Mouse (Mus musculus): ENCODE measurements around the gene Tnfrsf11a. TPM values are rescaled to one million over a fixed set of nuclear protein-coding genes. Genes with fewer than 3 reads are reported as not detected.

The Tnfrsf11a gene
- polyA plus RNA-seq, 1 experiment: 0.16 TPM

DNA sequence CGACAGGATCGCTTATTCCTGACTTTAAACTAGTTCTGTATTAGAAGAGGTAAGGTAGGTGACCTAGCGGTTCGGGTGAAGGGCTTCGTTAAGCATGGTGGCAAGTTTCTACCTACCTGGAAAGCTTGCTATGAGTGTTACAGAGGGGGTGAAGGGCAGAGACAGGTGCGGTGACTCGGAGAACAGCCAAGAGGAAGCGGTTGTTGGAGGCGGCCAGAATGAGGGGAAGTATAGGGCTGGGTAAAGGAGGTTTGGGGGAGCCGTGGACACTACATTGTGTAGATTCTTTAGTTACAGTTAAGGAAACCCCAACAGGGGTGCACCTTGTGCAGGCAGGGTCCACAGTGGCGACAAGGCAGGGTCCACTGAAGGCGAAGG lies 450 bp upstream of the Tnfrsf11a start:
- Histone ChIP-seq H3K79me3 (ENCODE audit: low read depth) (no peaks in the 10 kb centered on the region), H3K27me3 (ENCODE audit: control insufficient read depth, insufficient read depth, insufficient read length) (peaks cover 19% of the 10 kb centered on the region), H3ac (ENCODE audit: control insufficient read depth, insufficient read length, low read depth) (peak overlapping the region; percentile 1), H3K79me2 (ENCODE audit: control insufficient read depth, insufficient read depth) (no peaks in the 10 kb centered on the region), H3K36me3 (ENCODE audit: control insufficient read depth, insufficient read depth) (no peaks in the 10 kb centered on the region), H3K4me3 (ENCODE audit: insufficient read depth, poor library complexity, severe bottlenecking) (no peak overlapping the region)
- TF ChIP-seq MYOD1 (IDR thresholded peaks at IDR 0.05; ENCODE audit: control insufficient read depth, insufficient read length, low read depth) (no peak), CEBPB (IDR thresholded peaks at IDR 0.05; ENCODE audit: low read depth) (no peak), MAX (IDR thresholded peaks at IDR 0.05) (no peak), CTCF (IDR thresholded peaks at IDR 0.05; ENCODE audit: control insufficient read depth, insufficient read depth, insufficient read length) (no peak), FOSL1 (IDR thresholded peaks at IDR 0.05; ENCODE audit: insufficient read depth, low read length, poor library complexity, severe bottlenecking) (no peak), MYOG (IDR thresholded peaks at IDR 0.05; ENCODE audit: control insufficient read depth, extremely low read depth, insufficient read length) (no peak), USF1 (IDR thresholded peaks at IDR 0.05; ENCODE audit: low read depth) (no peak)

DNA sequence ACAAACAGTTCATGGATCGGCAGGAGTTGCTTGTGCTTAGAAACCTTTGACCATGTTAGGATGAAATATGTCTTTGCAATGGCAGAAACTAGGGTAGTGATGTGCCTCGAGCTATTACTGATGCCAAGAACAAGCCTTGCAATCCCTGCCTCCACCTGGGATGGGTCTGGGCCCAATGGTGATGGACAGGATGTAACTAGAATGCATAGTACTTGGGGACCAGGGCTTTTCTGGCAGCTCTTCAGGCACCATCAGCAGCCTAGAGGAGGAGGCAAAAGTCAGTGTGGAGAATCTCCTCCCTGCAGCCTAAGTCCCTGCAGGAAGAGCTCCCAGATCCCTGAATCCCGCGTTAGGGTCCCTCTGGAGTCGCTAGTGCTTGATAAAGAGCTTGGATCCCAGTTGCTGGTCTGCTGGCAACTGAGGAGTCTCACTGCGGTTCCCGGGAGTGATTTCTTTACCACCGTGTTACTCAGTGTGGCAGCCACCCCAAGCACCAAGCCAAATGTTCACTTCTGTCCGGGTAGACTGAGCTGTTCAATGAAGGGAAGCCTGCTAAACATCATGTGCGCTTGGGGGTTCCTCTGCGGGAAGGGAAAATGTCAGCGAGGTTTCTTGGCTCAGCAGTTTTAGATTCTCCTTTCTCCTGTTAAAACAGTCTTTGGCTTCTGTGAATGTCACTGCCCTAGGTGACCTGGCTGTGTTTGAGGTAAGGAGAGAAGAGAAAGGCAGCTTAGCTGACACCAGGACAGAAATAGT lies 1.1 kb downstream of the Tnfrsf11a start:
- Histone ChIP-seq H3K27me3 (ENCODE audit: control insufficient read depth, insufficient read depth, insufficient read length) (peaks cover 19% of the 10 kb centered on the region), H3K79me2 (ENCODE audit: control insufficient read depth, insufficient read depth) (no peaks in the 10 kb centered on the region), H3ac (ENCODE audit: control insufficient read depth, insufficient read length, low read depth) (no peak overlapping the region), H3K4me3 (ENCODE audit: insufficient read depth, poor library complexity, severe bottlenecking) (no peak overlapping the region), H3K79me3 (ENCODE audit: low read depth) (no peaks in the 10 kb centered on the region), H3K36me3 (ENCODE audit: control insufficient read depth, insufficient read depth) (no peaks in the 10 kb centered on the region)
- TF ChIP-seq FOSL1 (IDR thresholded peaks at IDR 0.05; ENCODE audit: insufficient read depth, low read length, poor library complexity, severe bottlenecking): no peak
- TF ChIP-seq CEBPB (IDR thresholded peaks at IDR 0.05; ENCODE audit: low read depth): no peak
- no peak for TF ChIP-seq MYOG (IDR thresholded peaks at IDR 0.05; ENCODE audit: control insufficient read depth, extremely low read depth, insufficient read length)
- TF ChIP-seq CTCF (IDR thresholded peaks at IDR 0.05; ENCODE audit: control insufficient read depth, insufficient read depth, insufficient read length): no peak
- TF ChIP-seq MYOD1 (IDR thresholded peaks at IDR 0.05; ENCODE audit: control insufficient read depth, insufficient read length, low read depth): no peak
- no peak for TF ChIP-seq USF1 (IDR thresholded peaks at IDR 0.05; ENCODE audit: low read depth)
- TF ChIP-seq MAX (IDR thresholded peaks at IDR 0.05): no peak

DNA sequence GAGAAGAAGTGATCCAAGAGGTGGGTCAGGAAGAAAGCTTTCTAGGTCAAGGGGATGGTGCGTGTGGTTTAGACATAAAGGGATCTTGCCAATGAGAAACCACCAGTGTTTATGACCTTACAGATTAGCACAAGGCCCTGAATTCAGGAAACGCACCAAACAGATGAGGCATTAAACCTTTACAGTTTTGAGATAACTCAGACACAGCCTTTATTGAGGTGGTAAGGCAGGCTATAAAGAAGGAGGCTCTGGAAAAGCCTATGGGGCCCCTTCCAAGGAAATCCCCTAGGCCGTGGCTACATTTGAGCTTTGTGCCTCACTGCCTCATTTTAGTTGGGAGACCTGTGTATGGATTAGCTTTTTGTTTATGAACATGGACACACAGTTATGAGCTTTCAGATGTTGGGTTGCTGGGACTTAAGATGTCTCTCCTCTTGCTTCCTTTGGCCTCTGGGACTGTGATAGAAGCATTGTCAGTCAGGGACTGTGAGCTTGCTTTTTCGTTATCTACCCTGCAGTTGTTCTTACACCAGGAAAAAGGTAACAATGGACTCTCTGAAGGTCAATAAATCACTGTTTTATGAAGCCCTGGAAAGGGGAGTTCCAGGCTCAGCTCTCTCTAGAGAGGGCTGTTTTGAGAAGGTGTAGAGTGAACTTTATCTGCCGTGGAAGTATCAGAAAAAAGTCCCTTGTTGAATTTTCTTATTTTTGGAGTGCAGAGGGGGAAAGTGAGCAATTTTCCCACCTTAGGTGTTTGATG lies 3.9 kb downstream of the Tnfrsf11a start:
- Histone ChIP-seq H3K36me3 (ENCODE audit: control insufficient read depth, insufficient read depth) (no peaks in the 10 kb centered on the region), H3ac (ENCODE audit: control insufficient read depth, insufficient read length, low read depth) (no peak overlapping the region), H3K79me2 (ENCODE audit: control insufficient read depth, insufficient read depth) (no peaks in the 10 kb centered on the region), H3K27me3 (ENCODE audit: control insufficient read depth, insufficient read depth, insufficient read length) (peaks cover 14% of the 10 kb centered on the region), H3K4me3 (ENCODE audit: insufficient read depth, poor library complexity, severe bottlenecking) (no peak overlapping the region), H3K79me3 (ENCODE audit: low read depth) (no peaks in the 10 kb centered on the region)
- no peak for TF ChIP-seq USF1 (IDR thresholded peaks at IDR 0.05; ENCODE audit: low read depth)
- no peak for TF ChIP-seq MAX (IDR thresholded peaks at IDR 0.05)
- TF ChIP-seq CTCF (IDR thresholded peaks at IDR 0.05; ENCODE audit: control insufficient read depth, insufficient read depth, insufficient read length): no peak
- TF ChIP-seq CEBPB (IDR thresholded peaks at IDR 0.05; ENCODE audit: low read depth): no peak
- no peak for TF ChIP-seq FOSL1 (IDR thresholded peaks at IDR 0.05; ENCODE audit: insufficient read depth, low read length, poor library complexity, severe bottlenecking)
- no peak for TF ChIP-seq MYOG (IDR thresholded peaks at IDR 0.05; ENCODE audit: control insufficient read depth, extremely low read depth, insufficient read length)
- no peak for TF ChIP-seq MYOD1 (IDR thresholded peaks at IDR 0.05; ENCODE audit: control insufficient read depth, insufficient read length, low read depth)

DNA sequence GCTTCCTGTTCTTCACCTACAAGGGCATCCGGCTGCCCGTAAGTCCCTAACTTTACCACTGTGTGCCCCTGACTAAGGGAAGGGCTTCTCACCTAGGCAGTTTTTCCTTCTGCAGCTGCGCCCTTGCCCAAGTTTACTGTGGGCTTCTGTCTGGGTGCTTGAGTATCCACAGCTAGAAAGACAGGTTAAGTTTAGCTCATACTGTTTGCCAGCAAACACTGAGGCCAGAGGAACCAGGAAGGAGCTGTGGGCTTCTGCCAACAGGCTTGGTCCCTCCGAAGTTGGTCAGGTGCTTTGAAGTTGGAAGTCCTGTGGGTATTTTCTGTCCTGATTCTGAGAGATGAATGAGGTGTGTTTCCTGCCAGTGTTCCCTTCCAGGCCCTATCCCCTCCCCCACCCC lies 4.6 kb downstream of the Tnfrsf11a start:
- Histone ChIP-seq H3K4me3 (ENCODE audit: insufficient read depth, poor library complexity, severe bottlenecking) (no peak overlapping the region), H3K27me3 (ENCODE audit: control insufficient read depth, insufficient read depth, insufficient read length) (peaks cover 14% of the 10 kb centered on the region), H3ac (ENCODE audit: control insufficient read depth, insufficient read length, low read depth) (no peak overlapping the region), H3K79me3 (ENCODE audit: low read depth) (no peaks in the 10 kb centered on the region), H3K36me3 (ENCODE audit: control insufficient read depth, insufficient read depth) (no peaks in the 10 kb centered on the region), H3K79me2 (ENCODE audit: control insufficient read depth, insufficient read depth) (no peaks in the 10 kb centered on the region)
- TF ChIP-seq MAX (IDR thresholded peaks at IDR 0.05) (no peak), MYOG (IDR thresholded peaks at IDR 0.05; ENCODE audit: control insufficient read depth, extremely low read depth, insufficient read length) (no peak), CTCF (IDR thresholded peaks at IDR 0.05; ENCODE audit: control insufficient read depth, insufficient read depth, insufficient read length) (no peak), MYOD1 (IDR thresholded peaks at IDR 0.05; ENCODE audit: control insufficient read depth, insufficient read length, low read depth) (no peak), FOSL1 (IDR thresholded peaks at IDR 0.05; ENCODE audit: insufficient read depth, low read length, poor library complexity, severe bottlenecking) (no peak), CEBPB (IDR thresholded peaks at IDR 0.05; ENCODE audit: low read depth) (no peak), USF1 (IDR thresholded peaks at IDR 0.05; ENCODE audit: low read depth) (no peak)

DNA sequence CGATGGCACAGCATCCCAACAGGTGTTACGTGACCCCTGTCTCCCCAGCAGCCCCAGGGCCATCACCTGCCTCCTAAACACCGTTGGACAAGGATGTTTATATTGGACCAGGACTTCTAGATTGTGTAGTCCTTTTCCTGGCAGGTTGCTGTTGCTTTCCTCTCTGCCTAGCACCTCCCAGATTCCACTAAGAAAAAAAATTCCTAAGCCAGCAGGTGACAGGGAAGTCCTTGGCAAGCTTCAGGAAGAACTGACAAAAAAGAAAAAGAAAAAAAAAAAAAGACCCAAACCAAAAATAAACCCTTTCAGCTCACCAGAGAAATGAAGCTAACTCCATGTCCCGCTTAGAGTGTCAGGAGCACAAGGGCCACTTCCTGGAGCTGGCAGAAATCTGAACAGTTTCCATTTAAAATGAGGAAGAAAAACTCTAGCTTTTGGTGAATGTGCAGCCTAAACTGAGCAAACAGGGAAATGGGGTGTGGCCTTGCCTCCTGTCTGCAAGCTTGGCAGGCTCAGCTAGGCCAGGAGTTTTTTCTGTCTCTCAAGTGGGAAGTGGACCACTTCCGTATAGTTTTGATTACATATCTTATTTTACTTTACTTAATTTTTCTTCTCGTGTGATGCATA lies 6.3 kb downstream of the Tnfrsf11a start:
- H3ac ChIP-seq (ENCODE audit: control insufficient read depth, insufficient read length, low read depth): no peak overlapping the region
- no peak for TF ChIP-seq CTCF (IDR thresholded peaks at IDR 0.05; ENCODE audit: control insufficient read depth, insufficient read depth, insufficient read length)
- no peak for TF ChIP-seq CEBPB (IDR thresholded peaks at IDR 0.05; ENCODE audit: low read depth)
- no peak for TF ChIP-seq MAX (IDR thresholded peaks at IDR 0.05)
- TF ChIP-seq MYOD1 (IDR thresholded peaks at IDR 0.05; ENCODE audit: control insufficient read depth, insufficient read length, low read depth): no peak
- TF ChIP-seq MYOG (IDR thresholded peaks at IDR 0.05; ENCODE audit: control insufficient read depth, extremely low read depth, insufficient read length): no peak
- no peak for TF ChIP-seq FOSL1 (IDR thresholded peaks at IDR 0.05; ENCODE audit: insufficient read depth, low read length, poor library complexity, severe bottlenecking)
- no peak for TF ChIP-seq USF1 (IDR thresholded peaks at IDR 0.05; ENCODE audit: low read depth)
- H3K4me3 ChIP-seq (ENCODE audit: insufficient read depth, poor library complexity, severe bottlenecking): no peak overlapping the region
- no peaks in the 10 kb centered on the region for H3K79me2 ChIP-seq (ENCODE audit: control insufficient read depth, insufficient read depth)
- no peaks in the 10 kb centered on the region for H3K79me3 ChIP-seq (ENCODE audit: low read depth)
- no peaks in the 10 kb centered on the region for H3K36me3 ChIP-seq (ENCODE audit: control insufficient read depth, insufficient read depth)
- H3K27me3 ChIP-seq (ENCODE audit: control insufficient read depth, insufficient read depth, insufficient read length): no peaks in the 10 kb centered on the region

All from C2C12 (cell line).